Mouse (Mus musculus) ES-Bruce4 (cell line): ENCODE measurements at regions not wholly inside any gene's neighbourhood (a gene's known extent, or its start where the extent isn't known, plus 50 kb on each side); places are given as distances from the start of the nearest gene placed in this dataset.

Source experiments
- CTCF ChIP-seq: IDR thresholded peaks from one replicate; pipeline ENCODE4 v1.8.1; 2011; ENCODE audit warnings: low read depth, low read length
- EP300 ChIP-seq: IDR thresholded peaks from 2 replicates; pipeline ENCODE4 v1.6.1; 2011; ENCODE audit warnings: low read depth, low read length; ENCODE audit not compliant: insufficient read depth
- POLR2A ChIP-seq: IDR thresholded peaks from one replicate; pipeline ENCODE4 v1.8.1; 2011; ENCODE audit warnings: low read length; ENCODE audit not compliant: insufficient read depth

DNA sequence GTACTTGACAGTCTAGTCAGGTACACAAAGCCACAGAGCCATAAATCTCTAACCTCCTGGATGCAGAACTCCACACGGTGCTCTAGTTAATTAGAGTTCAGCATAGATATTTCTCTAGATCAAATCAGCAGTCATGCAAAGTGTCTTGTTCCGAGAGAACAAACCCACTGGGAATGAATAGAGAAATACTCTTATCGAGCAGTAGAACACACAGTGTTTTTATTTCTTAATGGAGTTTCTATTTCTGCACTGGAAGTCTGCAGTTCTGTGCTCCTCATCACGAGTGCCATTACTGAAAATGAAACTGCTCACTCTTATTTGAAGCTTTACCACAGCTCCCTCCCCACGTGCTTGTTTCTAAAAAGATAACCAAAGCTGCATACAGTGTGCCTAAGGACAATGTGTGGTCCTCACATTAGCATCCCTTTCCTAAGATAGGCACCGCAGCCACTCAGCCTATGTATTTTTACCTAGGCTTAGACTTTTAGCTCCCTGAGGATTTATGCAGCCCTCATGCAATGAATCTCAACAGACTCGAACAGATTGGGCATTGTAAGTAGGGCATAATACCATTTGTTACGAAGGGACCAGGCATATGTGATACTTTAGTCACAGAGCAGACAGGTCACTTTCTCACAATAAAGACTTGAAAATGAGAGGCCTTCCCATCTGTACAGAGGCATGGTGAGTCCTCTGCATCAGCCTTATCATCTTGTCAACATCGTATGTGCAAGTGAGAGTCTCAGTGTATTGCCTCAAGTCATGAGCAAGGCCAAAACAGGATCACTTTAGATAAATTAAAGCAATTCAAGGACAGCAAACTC lies 301.5 kb downstream of the Arl4a start:
- TF ChIP-seq CTCF = no peak
- no peak for TF ChIP-seq POLR2A
- TF ChIP-seq EP300 = no peak
